Mouse (Mus musculus) lung, adult 2 months (tissue): Measurements from ENCODE around the gene Slc4a5.

ENCODE experiments used
- CTCF ChIP-seq: fragments of 200-500 bp; IDR thresholded peaks from 2 replicates; pipeline ENCODE4 v1.5.1; 2011; ENCODE audit warnings: mild to moderate bottlenecking, low read length, control low read depth; ENCODE audit not compliant: insufficient read depth
- POLR2A ChIP-seq: fragments of 200-500 bp; IDR thresholded peaks from 2 replicates; pipeline ENCODE4 v1.6.1; 2011; ENCODE audit warnings: low read depth, mild to moderate bottlenecking, control low read depth, low read length, borderline replicate concordance; ENCODE audit errors: extremely low read depth

DNA sequence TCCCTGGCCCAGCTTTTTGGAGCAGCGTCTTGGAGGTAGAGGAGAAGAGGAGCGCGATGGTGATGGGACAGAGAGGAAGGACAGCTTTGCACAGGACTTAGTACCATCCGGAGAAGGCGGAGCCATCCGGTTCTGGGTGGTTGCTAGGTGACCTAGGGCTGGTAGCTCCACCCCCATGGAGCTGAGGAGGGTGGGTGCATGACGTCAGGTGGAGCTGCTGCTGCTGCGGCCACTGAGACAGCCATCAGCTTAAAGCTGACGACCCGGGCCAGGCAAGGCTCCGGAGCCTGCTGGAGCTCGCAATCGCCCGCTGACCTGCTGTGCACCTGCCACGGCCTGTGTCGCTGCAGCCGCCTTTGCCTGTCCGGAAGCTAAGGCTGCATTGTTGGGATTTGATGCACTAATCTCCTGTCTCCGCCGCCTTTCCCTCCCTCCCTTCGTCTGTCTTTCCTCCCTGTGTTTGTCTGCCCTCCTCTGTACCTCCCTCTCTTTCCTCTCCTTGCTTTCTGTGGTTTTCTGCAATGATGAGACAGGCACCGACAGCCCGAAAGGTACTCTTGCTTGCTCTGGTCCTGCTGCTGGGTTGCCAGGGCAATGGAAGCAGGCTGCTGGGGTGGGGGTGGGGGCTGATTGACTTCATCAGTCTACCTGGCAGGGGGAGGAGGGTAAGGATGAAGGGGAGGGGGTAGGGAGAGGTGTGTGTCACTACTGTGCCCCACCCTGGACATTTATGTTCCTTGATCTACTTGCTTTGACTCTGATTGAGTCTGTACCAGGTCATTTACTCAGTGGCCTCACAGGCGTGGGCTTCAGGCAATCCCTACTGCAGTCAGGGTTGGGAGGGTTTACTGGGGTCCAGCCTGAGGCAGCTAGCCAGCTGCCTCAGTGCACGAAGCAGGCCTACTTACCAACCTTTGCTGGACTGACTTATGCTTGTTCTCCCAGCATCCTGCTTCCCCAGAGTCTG, 33.5 kb upstream of the Slc4a5 start:
- no peak for TF ChIP-seq POLR2A
- no peak for TF ChIP-seq CTCF
